Mouse (Mus musculus) cerebellum, adult 9-10 months (tissue): ENCODE measurements around the gene Itm2b.

Experiments used
- DNase-seq: peaks from one replicate; pipeline ENCODE4 v3.0.0; 2022

Itm2b gene

DNA sequence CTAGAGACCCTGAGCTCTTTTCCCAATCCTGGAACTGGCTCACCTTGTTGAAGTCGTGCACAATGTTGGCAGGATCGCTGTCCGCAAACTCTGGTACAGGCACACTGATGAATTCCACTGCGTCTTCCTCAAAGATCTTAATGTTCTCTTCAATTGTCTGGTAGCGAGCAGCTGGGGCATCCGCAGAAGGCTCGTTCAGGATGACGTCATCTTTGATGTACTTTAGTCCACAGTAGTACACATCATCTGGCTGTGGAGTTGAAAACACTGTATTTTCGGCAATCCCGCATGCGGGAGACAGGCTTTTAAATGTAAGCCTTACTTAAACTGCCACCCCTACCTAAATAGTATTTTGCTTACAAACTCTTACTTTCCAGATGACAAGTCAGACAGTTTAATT lies 18.8 kb downstream of the Itm2b start:
- DNase-seq: no peak

- no peak for DNase-seq
Observed at GRCm38 (mm10) chr14:73363782-73364181, 21.3 kb downstream of the Itm2b start.

- no peak for DNase-seq
Observed at GRCm38 (mm10) chr14:73354700-73355099, 30.4 kb downstream of the Itm2b start.

- DNase-seq: no peak
Observed at GRCm38 (mm10) chr14:73351118-73351517, 34.0 kb downstream of the Itm2b start.

GRCm38 (mm10) chr14:73350029-73350428 lies 35.1 kb downstream of the Itm2b start:
- DNase-seq: no peak

GRCm38 (mm10) chr14:73349061-73349670 lies 35.9 kb downstream of the Itm2b start:
- no peak for DNase-seq

- no peak for DNase-seq
Observed at GRCm38 (mm10) chr14:73347302-73347701, 37.8 kb downstream of the Itm2b start.

DNA sequence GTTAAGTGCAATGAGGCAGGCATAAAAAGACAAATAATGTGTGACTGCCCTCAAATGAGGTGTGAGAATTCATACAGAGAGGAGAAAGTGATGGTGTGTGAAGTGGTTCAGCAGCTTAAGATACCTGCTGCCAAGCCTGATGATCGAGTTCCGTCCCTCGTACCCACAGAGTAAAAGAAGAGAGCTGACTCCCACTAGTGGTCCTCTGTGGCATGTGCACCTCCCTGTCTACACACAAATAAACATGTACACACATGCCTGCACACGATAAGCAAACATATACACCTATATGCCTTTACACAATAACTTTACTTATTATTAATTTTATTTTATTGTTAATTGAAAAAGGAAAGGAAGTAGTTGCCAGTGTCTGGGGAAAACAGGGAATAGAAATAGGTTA lies 39.5 kb downstream of the Itm2b start:
- DNase-seq: no peak

DNA sequence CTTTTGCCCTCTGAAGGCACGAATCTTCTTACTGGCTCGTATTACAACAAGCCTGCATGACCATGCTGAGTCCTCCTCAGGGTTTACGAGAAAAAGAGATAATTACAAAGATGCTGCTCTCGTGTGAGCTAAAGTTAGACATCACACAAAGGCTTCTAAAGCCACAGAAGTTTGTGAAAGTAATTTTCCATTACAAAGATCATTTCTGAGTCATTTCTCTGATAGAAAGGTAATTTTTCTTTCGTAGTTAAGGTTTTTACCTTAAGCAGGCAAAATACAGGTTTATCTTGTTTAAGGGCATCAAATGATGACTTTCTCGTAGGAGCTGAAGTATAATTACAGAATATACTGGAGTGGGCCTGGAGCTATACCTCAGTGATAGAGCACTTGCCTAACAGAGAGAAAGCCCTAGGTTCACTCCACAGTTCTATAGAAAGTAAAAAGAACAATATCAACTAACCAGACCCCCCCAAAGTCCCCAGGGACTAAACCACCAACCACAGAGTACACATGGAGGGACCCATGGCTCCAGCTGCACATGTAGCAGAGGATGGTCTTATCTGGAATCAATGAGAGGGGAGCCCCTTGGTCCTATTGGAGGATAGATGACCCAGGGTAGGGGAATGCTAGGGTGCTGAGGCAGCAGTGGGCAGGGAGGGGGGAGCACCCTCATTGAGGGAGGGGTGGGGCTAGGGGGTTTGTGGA lies 44.9 kb downstream of the Itm2b start:
- no peak for DNase-seq

DNA sequence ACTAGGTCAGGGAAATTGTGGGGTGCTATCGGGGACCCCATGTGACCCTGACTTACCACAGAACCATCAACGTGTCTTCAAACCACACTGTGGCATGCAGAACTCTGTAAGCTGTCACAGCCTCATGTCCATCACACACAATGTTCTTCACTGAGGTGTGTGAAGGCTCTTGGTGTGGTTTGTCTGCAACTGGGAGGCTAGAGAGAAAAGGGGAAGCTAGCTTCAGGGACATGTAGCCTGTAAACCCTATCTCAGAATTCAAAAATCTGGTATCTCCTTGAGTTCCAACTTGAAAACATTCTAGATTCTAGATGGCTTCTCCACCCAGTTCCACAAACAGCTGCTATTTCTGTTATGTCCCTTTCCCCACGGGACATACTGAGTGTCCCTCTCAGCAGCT lies 45.5 kb downstream of the Itm2b start:
- no peak for DNase-seq

DNA sequence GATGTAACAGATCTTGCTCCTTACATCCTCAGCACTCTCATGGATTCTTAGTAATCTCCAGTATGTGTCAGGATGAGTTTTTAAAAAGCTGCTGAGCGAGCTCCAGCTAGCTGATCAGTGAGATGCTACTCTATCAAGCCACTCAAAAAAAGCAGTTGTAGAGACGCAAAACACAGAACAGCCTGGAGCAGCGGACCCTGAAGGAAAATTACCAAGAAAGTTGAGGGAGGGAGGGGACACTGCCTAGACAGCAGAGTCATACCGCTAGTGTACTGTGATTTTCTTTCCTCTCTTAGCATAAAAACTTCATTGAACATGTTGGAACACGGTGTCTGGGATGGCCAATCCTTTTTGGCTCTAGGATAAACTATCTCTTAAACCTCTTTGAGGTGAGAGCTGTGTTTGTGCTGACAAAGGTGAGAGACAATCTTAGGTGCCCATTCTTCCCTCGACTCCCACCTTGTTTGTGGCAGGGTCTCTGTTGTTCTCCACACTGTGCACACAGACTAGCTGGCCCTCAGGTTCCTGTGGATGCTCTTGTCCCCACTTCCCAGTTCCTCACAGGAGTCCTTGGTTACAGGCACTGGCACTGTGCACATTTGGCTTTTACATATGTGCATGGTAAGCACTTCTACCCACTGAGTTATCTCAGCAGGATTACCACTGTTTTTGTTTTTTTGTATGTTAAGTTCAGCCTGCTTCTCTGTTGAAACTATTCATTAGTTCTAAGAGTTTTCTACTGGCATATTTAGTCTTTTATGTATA lies 48.6 kb downstream of the Itm2b start:
- DNase-seq: no peak

GRCm38 (mm10) chr14:73334926-73335805 lies 49.9 kb downstream of the Itm2b start:
- no peak for DNase-seq

DNA sequence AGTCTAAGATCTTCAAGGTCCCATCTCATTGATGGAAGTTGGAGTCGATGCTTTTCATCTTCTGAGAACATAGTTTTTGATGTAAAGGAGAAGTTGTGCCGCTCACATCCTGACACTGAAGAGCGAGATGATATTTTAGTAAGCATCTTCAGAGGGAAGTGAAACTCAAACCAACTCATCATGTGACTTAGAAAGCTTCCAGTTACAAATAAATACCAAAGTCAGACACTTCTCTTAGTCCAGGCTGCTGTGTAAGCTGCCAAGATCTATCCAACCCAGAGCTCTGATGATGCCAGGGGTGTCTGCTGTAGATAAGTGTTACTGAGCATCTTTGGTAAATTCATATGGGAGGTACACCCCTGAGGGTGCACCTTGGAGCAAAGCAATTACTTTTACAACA lies 51.2 kb downstream of the Itm2b start:
- DNase-seq: no peak

DNA sequence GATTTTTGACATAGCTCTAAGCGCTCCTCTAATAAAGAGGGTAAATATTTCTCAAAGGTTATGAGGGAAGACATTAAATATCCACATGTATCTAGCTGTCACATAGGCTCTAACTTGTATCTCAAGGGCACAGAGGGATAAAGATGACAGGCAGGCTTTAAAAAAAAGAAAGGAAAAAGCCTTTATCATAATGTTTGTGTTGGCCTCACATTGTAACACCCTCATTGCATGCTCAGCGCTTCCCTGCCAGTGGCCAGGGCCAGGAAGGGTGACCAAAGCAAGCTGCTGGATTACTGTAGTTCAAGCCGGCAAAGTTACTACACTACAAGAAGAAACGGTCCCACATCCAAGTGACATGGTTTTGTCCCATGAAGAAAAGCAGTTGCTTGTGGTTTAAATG lies 53.7 kb downstream of the Itm2b start:
- DNase-seq: no peak

- no peak for DNase-seq
Observed at GRCm38 (mm10) chr14:73329871-73330270, 55.2 kb downstream of the Itm2b start.

- DNase-seq: no peak
Observed at GRCm38 (mm10) chr14:73326511-73326910, 58.6 kb downstream of the Itm2b start.

GRCm38 (mm10) chr14:73325456-73326381 lies 59.4 kb downstream of the Itm2b start, which contains the start of gene Rb1:
TSS of gene Rb1 (minus strand) at chr14:73325822.
- peak; percentile 78 for DNase-seq

GRCm38 (mm10) chr14:73324634-73325455 lies 60.2 kb downstream of the Itm2b start:
- peak; percentile 61 for DNase-seq

GRCm38 (mm10) chr14:73323965-73324364 lies 61.1 kb downstream of the Itm2b start:
- no peak for DNase-seq

- no peak for DNase-seq
Observed at GRCm38 (mm10) chr14:73322142-73322541, 62.9 kb downstream of the Itm2b start.

DNA sequence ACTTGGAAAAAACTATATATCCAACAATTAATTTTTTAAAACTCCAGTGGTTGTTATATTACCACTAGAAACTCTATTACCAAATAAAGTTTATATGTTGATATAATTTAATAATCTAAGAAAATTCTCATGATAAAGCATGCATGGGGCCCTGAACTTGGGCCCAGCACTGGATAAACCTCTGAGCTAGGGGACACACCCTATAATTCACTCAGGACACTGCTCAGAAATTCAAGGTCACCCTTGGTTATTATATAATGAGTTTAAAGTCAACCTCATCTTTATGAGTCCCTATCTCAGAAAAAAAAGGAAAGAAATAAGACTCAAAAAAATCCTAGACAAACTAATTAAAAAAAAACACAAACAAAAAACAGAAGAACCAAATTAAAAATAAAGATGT lies 68.2 kb downstream of the Itm2b start:
- no peak for DNase-seq
